Mouse (Mus musculus) heart, adult 11 months (tissue): ENCODE results near the gene Jarid2.

ENCODE experiments used
- DNase-seq: peaks from one replicate; pipeline ENCODE4 v3.0.0; 2022

The Jarid2 gene

DNA sequence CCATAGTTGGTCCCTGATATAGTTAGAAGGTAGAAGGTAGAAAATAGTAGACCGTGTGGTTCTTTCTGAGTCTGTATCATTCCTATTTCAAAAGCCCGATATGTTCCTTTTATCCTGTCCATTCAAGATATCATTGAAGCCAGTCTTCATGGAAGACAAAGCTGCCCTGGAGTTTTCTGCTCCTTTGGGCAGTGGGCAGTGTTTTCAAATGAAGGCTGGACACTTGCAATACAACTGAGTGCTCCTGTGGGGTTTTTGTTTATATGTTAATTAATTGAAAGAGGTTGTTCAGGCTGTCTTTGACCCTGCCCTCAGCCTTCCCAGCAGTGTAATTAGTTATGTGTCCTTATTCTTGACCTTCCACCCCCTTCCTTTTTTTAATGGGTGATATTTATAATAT, 122.2 kb downstream of the Jarid2 start:
- peak; percentile 25 for DNase-seq

DNA sequence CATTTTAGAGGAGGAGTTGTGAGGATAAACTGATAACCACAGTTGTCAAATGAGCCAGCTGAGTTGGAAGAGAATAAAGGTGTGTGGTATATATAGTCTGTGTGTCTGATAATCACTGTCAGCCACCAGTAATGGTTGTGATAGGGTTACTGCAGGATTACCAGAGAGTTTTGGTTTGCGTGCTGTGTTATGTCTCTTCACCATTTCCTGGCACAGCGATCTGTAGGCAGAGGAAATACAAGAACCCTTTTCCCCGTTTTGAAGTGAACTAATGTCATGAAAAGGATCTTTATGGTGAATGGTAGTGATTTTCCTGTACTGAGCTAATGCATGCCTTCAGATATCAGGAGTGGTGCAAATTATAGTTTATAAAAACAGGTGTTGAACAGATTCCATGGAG, 122.8 kb downstream of the Jarid2 start:
- DNase-seq: peak; percentile 22

DNA sequence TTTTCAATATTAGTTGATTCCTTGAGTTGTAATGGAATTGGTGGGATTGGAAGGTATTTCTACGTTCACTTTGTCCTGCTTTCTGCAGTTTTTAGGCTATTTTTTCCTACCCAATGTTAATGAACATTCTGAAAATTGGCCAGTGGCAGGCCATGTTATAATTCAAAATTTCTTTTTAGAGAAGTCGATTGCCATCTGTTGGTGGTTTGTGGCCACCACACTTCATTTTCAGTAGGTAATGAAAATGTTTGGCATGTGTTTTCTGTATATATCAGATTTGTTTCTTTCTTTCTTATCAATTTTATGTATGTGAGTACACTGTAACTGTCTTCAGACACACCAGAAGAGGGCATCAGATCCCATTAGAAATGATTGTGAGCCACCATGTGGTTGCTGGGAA, 136.3 kb downstream of the Jarid2 start:
- DNase-seq: no peak

DNA sequence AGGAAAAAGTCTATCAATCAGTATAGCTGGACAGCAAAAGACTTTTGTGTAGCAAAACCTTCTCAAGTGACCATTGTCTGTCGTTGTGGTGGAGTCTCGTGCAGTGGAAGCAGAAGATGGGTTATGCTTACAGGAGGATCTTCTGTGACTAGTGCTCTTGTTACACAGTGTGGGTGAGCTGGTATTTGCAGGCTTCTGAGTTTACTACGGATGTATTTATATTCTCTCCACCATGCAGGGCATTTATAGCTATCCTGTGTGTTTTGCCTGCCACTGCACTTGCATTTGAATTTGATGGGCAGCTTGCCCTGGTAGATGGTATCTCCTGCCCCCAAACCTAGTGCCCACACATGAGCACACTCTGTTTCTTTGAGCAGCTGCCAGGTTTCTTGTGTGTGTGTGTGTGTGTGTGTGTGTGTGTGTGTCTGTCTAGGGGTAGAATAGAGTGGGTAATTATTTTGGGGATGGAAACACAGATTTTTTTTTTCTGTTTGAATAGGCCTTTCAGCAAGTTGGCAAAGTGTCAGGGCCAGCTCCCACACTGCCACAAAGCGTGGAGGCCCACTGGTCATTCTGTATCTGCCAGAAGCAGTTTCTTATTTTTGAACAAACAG, 138.9 kb downstream of the Jarid2 start:
- DNase-seq: peak; percentile 59

DNA sequence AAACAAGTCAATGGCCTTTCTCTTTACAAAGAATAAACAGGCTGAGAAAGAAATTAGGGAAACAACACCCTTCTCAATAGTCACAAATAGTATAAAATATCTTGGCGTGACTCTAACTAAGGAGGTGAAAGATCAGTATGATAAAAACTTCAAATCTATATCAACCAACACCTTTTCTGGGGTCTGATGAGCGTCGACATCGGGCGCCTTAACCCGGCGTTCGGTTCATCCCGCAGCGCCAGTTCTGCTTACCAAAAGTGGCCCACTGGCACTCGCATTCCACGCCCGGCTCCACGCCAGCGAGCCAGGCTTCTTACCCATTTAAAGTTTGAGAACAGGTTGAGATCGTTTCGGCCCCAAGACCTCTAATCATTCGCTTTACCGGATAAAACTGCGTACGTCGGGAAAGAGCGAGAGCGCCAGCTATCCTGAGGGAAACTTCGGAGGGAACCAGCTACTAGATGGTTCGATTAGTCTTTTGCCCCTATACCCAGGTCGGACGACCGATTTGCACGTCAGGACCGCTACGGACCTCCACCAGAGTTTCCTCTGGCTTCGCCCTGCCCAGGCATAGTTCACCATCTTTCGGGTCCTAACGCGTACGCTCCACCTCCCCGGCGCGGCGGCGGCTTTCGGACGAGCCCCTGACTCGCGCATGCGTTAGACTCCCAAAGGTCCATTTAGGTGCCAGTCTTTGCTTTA, 140.3 kb downstream of the Jarid2 start:
- DNase-seq: peak; percentile 99

DNA sequence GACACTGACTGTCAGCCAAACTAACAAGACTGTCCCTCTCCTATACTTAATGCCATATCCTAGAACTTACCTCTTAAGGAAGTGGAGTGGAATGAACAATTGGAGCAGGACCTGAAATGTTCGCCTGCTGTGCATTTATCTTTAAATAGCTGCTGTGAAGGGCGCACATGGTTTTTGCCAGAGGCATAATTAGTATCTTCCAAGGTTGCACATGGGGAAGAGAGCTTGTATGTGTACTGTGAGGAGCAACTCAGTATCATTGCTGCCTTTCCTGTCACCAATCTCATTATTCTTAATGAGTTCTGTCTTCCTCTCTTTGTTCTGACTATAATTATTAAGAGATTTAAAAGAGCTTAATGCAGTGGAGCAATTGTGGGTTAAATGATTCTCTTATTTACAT, 147.5 kb downstream of the Jarid2 start:
- DNase-seq: peak; percentile 29

- DNase-seq: peak; percentile 8
Measured at GRCm38 (mm10) chr13:44881001-44881400, 151.7 kb downstream of the Jarid2 start.

GRCm38 (mm10) chr13:44886221-44886620, 156.9 kb downstream of the Jarid2 start:
- peak; percentile 71 for DNase-seq

GRCm38 (mm10) chr13:44890612-44891011, 161.3 kb downstream of the Jarid2 start:
- peak; percentile 88 for DNase-seq

- peak; percentile 78 for DNase-seq
Measured at GRCm38 (mm10) chr13:44891813-44892730, 162.8 kb downstream of the Jarid2 start.

DNA sequence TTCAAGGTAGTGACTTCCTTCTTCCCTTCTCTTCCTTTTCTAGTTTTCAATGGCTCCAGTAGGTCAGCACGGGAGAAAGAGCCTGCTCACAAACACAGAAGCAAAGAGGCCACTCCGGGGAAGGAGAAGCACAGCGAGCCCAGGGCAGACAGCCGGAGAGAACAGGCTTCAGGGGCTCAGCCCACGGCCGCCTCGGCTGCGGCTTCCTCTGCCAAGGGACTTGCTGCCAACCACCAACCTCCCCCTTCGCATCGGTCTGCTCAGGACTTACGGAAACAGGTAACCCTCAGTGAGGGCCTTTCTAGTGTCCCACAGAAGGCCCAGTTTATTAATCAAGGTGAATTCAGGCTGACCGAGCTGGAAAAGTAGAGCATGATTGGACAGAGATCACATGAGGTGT, 166.9 kb downstream of the Jarid2 start:
- peak; percentile 68 for DNase-seq

GRCm38 (mm10) chr13:44902299-44902698, 173.0 kb downstream of the Jarid2 start:
- DNase-seq: peak; percentile 87

DNA sequence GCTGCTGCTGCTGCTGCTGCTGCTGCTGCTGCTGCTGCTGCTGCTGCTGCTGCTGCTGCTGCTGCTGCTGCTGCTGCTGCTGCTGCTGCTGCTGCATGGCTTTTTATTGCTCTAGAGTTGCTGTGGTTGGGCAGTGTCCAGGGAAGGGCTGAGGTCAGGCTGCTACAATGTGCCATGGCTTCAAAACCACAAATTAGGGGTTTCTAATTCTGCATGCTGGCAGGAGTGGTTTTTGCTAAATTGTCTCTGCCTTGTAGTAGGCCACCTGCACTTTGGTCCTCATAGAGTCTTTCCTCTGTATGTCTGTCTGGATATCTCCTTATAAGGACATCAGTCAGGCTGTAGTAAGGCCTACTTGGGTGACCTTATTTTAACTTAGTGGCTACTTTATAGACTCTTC, 174.1 kb downstream of the Jarid2 start:
- DNase-seq: peak; percentile 76

GRCm38 (mm10) chr13:44904271-44904670, 175.0 kb downstream of the Jarid2 start:
- peak; percentile 87 for DNase-seq

DNA sequence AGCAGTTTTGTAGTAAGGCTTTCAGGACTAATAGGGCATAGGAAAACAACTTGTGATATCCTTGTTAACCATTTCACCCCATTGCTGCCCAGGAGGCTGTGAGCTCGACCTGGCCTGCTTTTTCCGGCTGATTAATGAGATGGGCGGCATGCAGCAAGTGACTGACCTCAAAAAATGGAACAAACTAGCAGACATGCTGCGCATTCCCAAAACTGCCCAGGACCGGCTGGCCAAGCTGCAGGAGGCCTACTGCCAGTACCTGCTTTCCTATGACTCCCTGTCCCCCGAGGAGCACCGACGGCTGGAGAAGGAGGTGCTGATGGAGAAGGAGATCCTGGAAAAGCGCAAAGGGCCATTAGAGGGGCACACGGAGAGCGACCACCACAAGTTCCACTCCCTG, 176.9 kb downstream of the Jarid2 start:
- peak; percentile 87 for DNase-seq

GRCm38 (mm10) chr13:44907702-44908101, 178.4 kb downstream of the Jarid2 start:
- DNase-seq: peak; percentile 99

DNA sequence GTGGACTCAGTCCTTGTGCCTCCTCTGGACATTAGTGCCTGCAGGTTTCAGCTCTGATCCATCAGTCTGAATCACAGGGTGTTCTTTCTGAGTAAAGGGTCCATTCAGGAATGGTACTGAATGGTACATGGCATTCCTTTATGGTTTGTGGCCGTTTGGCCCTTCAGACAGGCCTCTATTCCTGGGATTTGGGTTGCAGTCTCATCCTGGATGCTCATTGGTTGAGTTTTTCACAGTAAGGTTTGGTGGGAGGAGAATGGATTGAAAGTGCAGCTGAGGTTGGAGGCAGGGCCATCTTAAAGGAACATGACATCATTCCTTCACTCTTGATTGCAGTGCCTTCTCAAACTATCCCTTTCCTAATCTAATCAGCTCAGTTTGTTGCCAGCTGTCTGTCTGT, 179.5 kb downstream of the Jarid2 start:
- peak; percentile 56 for DNase-seq

DNA sequence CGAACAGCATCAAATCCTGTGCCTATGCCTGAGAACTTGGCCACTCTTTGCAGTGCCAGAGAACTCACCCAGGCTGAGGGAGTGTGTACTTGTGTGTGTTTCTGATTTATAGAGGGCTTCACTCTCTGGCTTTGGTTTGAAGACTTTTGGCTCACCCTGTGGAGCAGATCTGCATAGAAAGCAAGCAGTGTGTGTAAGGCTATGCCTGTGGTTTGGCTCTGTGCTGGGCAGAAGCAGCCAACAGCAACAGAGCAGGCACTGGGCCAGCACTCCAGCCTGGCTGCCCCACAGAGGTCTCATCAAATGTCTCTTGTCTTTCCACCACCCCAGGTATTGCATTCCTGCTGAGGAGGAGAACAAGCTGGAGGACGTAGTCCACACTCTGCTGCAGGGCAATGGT, 183.6 kb downstream of the Jarid2 start:
- peak; percentile 96 for DNase-seq

DNA sequence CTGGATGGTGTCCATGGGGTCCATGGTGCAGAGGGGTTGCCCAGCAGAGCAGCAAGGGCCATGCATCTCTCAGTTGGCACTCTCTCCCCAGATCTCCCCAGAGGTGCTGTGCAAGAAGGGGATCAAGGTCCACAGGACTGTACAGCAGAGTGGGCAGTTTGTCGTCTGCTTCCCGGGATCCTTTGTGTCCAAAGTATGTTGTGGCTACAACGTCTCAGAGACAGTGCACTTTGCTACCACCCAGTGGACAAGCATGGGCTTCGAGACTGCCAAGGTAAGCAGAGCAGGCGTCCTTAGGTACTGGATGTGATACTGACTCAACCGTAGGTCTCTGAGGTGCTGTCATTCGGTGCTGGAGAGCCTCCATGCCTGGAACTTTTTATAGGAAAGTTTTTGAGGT, 184.3 kb downstream of the Jarid2 start:
- DNase-seq: peak; percentile 89

- peak; percentile 66 for DNase-seq
Measured at GRCm38 (mm10) chr13:44915382-44915781, 186.1 kb downstream of the Jarid2 start.

DNA sequence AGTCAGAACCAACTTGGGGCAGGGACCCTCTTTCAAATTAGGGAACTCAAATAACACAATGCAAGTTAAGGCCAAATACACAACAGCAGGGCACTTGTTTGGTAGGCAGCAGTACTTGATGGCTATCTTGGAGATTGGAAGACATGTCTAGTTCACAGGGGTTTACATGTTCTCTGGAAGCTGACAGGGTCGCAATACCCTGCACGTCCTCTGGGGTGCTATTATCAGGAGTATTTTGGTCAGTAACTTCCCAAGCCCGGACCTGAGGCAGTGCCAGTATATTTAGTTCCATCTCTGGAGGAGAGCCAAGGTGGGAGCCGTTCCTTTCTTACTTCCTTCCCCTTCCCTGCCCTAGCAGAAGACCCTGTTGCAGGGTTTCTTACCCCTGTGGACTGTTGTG, 186.7 kb downstream of the Jarid2 start:
- DNase-seq: peak; percentile 88

DNA sequence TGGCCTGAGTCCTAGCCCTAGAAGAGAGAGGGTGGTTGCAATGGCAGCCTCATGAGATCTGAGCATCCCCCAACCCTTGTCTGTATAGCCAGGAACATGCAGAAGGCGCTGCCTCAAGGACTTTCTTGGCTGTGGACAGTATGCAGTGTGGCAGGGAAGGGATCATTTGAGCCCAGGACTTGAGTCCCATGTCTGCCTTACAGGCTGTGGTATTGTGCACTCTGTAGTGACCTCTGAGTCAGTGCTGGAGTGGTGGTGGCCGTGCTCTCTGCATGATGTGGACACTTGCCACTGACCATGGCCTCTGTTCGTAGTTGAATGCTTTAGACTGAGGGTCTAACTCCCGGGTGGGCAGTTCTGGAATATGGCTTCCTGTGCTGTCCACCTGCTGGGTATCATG, 187.9 kb downstream of the Jarid2 start:
- DNase-seq: peak; percentile 89

DNA sequence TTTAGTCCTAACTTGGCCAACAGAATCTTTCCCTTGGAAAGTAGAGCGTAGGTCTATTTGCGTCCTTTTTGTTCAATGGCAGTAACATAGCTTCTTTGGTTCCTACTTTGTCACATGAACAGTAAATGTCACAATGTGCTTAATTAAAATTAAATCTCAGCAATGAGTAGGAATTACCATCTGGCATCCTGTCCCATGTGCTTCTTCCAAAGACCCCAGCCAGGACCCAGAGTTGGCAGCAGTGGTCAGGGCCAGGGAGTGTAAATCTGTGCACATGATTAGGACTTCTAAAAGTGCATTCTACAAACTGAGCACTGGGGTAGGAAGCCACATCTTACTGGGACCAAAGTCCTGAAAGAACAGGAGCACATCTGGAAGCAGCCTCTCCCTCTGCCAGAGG, 189.0 kb downstream of the Jarid2 start:
- DNase-seq: peak; percentile 61

DNA sequence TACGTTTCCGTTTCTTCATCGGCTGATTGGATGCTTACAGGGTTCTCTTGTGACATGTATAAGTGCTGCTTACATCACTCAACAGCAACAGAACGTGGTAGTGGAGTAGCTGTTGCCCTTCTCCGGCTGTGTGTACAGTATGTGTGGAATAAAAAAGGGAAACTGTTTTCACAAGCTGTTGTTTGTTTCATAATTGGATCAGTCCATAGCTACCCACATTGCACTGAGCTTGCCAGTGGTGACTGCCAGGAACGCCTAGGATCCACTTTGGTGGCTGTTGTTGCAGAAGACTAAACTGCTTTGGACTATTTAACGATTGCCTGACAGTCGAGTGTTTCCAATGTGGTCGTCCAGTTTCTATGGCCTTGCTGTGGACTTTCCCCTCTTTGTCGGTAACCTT, 191.8 kb downstream of the Jarid2 start:
- DNase-seq: peak; percentile 87
